In genomic region chr9:103645724-103646123, GRCm38 (mm10) we compare ENCODE assay signal across 16 mouse cellular contexts.
"Had no signal": no experiment of that assay in that cellular context is flagged by ENCODE, and none has a peak within 500 bp of the region (broad histone marks: within the 10 kb centered on the region; RNA-seq: fewer than 3 reads in every experiment).

No protein-coding gene starts in this region.

- DNase-seq: cerebellum, adult 8-10 months; cerebellum, adult 9-10 months; cerebellum, adult 9-11 months; cerebellum, postnatal 10 days; cerebellum, postnatal 14 days; cerebellum, postnatal 25 days; cerebellum, postnatal 36 days; embryo, embryonic 11 days; forebrain, postnatal 0 days; gastrocnemius, adult 2 months; gastrocnemius, postnatal 10 days; gastrocnemius, postnatal 14 days; gastrocnemius, postnatal 25 days; gastrocnemius, postnatal 36 days; heart, adult 18-20 months; heart, adult 2 months had no signal
